Mouse (Mus musculus): Measurements from ENCODE around the gene Nrxn3.

- no peak for TF ChIP-seq GATA1 (IDR thresholded peaks at IDR 0.05; ENCODE audit: borderline replicate concordance, low read length)
- TF ChIP-seq FLI1 (IDR thresholded peaks at IDR 0.05; ENCODE audit: low read length): no peak
Measured at GRCm38 (mm10) chr12:88746788-88747187, 24.1 kb downstream of the Nrxn3 start.
